Mouse (Mus musculus) small intestine, adult 2 months (tissue): ENCODE results near the gene Uba7. TPM values are rescaled to one million over a fixed set of nuclear protein-coding genes. Genes with fewer than 3 reads are reported as not detected.

ENCODE experiments used
- H3K27ac ChIP-seq: fragments of 200-500 bp; 2 replicates; pipeline ENCODE4 v1.5.1; 2012; ENCODE audit warnings: low read depth, low read length, control low read depth, inconsistent platforms; ENCODE audit not compliant: insufficient read depth
- H3K27me3 ChIP-seq: fragments of 200-500 bp; 2 replicates; pipeline ENCODE4 v1.6.1; 2012; ENCODE audit warnings: mild to moderate bottlenecking, moderate library complexity, low read length, inconsistent platforms; ENCODE audit not compliant: control insufficient read depth, insufficient read depth
- H3K36me3 ChIP-seq: fragments of 200-500 bp; 2 replicates; pipeline ENCODE4 v1.6.1; 2012; ENCODE audit warnings: mild to moderate bottlenecking, low read length, control low read depth, inconsistent platforms; ENCODE audit not compliant: control insufficient read depth, insufficient read depth
- H3K4me1 ChIP-seq: fragments of 200-500 bp; 2 replicates; pipeline ENCODE4 v1.6.1; 2012; ENCODE audit warnings: low read length, inconsistent platforms, mixed read lengths; ENCODE audit not compliant: control insufficient read depth, insufficient read depth, insufficient read length
- H3K4me3 ChIP-seq: fragments of 200-500 bp; 2 replicates; pipeline ENCODE4 v1.5.1; 2012; ENCODE audit warnings: low read depth, mild to moderate bottlenecking, control low read depth, inconsistent platforms, low read length, moderate library complexity
- CTCF ChIP-seq: fragments of 200-500 bp; IDR thresholded peaks from 2 replicates; pipeline ENCODE4 v1.5.1; 2012; ENCODE audit warnings: low read depth, mild to moderate bottlenecking, control low read depth, inconsistent platforms, low read length, moderate library complexity, mixed read lengths; ENCODE audit not compliant: insufficient replicate concordance, insufficient read length; ENCODE audit errors: extremely low read depth
- POLR2A ChIP-seq: fragments of 200-500 bp; IDR thresholded peaks from 2 replicates; pipeline ENCODE4 v1.6.1; 2012; ENCODE audit warnings: low read depth, mild to moderate bottlenecking, control low read depth, inconsistent platforms, low read length, moderate library complexity
- WGBS: fragments of 180-500 bp; shearing (Covaris S2); methylation state at CpG from one replicate; pipeline ENCODE4 v1.1.7; 2018; 5-methylcytosine and 5-hydroxymethylcytosine counted together
- polyA plus RNA-seq: library from polyadenylated mRNA; depleted of rRNA; stranded (reverse); fragments of >200 nt; gene quantifications from 2 replicates; pipeline ENCODE4 v1.2.3, GENCODE M21; 2012

Gene Uba7
- polyA plus RNA-seq, 1 experiment: 131 TPM

DNA sequence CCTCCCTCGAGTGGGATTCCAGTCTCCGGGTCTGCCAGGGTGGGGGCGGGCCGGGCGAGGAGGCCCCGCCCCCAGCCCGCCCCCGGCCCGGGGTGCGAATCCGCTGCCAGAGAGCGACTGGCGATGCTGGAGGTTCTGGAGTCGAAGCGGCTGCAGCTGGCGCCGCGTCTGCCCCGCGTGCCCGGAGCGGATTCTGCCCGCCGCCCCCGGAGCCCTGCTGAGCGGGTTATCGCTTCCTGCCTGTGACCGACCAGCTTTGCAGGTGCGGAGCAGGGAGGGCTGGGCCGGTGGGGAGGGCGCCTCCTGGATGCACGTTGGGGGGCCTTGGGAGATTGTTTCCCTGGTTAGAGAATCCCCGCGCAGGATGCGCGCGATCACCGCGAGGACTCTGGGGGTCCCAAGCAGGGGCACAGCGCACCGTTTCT is 39.5 kb upstream of the Uba7 start:
- H3K27me3 ChIP-seq: peaks cover 14% of the 10 kb centered on the region
- H3K27ac ChIP-seq: no peak overlapping the region
- 1% methylated on average over 39 of the region's 41 CpGs for WGBS

DNA sequence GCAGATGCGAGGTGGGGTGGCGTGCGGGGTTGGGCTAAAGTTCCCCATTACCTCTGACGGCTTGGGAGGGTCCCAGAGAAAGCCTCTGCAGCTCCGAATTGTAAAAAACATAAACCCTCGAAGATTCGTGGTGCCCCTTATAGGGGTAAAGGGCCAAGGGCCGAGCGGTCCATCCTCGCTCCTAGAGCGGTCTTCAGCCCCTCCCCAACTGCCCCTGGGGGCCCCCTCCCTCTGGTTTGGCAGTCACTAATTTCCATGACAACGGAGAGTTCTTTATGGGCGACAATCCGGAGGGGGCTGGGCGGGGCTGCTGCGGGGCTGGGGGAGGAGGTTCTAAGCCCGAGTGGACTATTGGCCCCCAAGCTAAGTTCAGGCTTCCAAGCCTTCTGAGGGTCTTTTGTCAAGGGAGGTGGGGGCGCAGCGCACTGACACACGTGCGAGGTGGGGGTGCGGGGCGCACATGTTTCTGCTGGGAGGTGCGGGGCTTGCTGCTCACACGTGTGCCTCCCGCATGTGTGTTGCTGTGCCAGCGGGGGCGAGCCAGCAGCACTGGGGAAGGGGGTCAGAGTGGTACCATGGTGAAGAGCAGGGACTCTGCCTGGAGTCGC is 39.0 kb upstream of the Uba7 start:
- Histone ChIP-seq H3K27me3 (peaks cover 14% of the 10 kb centered on the region), H3K4me3 (peak overlapping the region; percentile 27), H3K36me3 (no peaks in the 10 kb centered on the region), H3K4me1 (peaks cover 13% of the 10 kb centered on the region), H3K27ac (no peak overlapping the region)
- 17% methylated on average over 29 of the region's 29 CpGs for WGBS
- no peak for TF ChIP-seq POLR2A

More for the DNA sequence above, 39.5 kb upstream of the Uba7 start:
- peaks cover 18% of the 10 kb centered on the region for H3K4me1 ChIP-seq
- H3K4me3 ChIP-seq: peak overlapping the region; percentile 27
- H3K36me3 ChIP-seq: no peaks in the 10 kb centered on the region
- no peak for TF ChIP-seq POLR2A
- TF ChIP-seq CTCF: no peak

DNA sequence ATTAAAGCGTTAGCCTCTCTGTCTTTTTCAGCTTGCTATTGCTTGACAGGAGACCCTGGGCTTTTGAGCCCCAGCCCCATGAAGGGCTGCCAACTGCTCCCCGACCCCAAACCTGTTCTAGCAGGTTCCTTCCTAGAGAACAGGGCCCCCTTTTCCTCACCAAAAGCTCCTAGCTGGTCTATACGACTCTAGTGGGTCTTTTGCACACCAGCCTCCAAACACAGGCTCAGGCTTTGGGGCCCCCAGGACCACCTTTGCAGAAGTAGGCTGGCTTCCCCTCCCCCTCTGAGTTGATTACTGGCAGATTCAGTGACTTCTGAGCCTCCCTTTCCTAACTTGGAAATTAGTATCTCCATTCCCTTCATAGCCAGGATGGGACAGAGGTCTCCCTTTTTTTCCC is 38.5 kb upstream of the Uba7 start:
- H3K4me3 ChIP-seq: no peak overlapping the region
- 56% methylated on average over 3 of the region's 3 CpGs for WGBS

DNA sequence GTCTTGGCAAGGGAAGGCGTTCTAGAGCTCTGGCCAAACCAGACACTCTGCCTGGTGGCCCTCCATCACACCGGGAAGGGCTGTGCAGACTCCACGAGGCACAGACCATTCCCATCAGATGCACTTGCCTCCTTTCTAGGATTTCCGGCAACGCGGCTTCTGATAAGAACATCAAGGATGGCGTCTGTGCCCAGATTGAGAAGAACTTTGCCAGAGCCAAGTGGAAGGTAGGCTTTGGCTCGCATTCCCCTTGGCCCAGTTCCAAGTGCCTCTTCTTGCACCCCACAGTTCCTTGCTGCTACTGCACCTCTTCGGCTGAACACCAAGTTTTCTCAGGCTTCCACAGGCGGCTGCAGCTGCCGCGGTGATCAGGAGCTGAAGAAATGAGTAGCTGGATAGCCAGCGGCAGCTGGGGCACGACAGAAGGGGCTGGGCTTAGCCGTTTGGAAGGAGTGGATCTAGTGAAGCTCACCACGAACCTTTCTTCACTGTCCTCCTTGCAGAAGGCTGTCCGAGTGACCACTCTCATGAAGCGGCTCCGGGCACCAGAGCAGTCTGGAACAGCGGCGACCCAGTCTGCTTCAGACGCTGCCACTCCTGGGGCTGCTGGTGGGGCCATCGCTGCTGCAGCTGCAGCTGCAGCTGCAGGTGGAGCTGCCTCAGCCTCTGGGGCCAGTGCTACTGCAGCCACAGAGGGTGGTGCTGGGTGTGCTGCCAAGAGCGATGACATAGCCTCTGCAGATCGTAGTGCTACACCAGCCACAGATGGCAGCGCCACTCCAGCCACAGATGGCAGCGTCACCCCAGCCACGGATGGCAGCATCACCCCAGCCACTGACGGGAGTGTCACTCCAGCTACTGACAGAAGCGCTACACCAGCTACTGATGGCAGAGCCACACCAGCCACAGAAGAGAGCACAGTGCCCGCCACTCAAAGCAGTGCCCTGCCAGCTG is 27.8 kb upstream of the Uba7 start:
- no peaks in the 10 kb centered on the region for H3K36me3 ChIP-seq
- no peak overlapping the region for H3K27ac ChIP-seq
- no peak overlapping the region for H3K4me3 ChIP-seq
- WGBS: 61% methylated on average over 31 of the region's 31 CpGs
- no peaks in the 10 kb centered on the region for H3K27me3 ChIP-seq
- H3K4me1 ChIP-seq: no peaks in the 10 kb centered on the region; the same call in 1 of the 2 replicates
- no peak for TF ChIP-seq CTCF
- no peak for TF ChIP-seq POLR2A

More for the DNA sequence above, 38.5 kb upstream of the Uba7 start:
- no peak overlapping the region for H3K27ac ChIP-seq
- TF ChIP-seq POLR2A: no peak
- no peak for TF ChIP-seq CTCF
- peaks cover 8% of the 10 kb centered on the region for H3K4me1 ChIP-seq
- no peaks in the 10 kb centered on the region for H3K36me3 ChIP-seq
- peaks cover 14% of the 10 kb centered on the region for H3K27me3 ChIP-seq

DNA sequence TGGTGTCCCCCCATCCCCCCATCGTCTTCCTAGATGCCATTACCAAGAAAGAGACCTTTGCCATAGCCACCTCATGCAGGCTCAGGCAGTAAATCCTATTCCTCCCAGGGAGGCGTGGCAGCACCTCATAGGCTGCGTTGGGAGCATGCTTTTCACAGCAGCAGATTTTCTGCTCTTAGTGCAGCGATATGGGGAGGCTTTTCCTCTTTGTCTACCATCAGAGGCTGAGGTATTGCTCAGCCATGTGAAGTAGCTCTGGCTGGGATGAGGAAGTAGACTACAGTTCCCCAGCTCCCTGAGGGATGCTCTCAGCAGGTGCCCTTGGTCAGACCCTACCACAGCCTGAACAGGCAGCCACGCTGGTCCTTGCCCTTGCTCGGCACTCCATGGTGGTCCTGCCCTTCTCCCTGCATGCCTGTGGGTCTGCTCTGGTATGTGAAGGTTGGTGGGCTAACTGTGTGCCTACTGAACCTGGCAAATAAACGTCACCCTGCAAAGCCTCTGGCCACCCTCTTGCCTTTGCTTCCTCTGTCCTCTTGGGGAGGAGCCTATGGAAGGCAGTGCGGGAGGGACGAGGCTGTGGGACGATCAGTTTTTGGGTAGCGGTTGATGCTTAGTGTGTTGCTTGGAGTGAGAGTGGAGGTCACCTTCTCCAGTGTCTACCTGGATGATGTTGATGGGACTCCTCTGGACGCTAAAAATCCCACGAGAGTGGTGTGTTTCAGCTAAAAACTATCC is 26.0 kb upstream of the Uba7 start:
- 77% methylated on average over 13 of the region's 13 CpGs for WGBS

DNA sequence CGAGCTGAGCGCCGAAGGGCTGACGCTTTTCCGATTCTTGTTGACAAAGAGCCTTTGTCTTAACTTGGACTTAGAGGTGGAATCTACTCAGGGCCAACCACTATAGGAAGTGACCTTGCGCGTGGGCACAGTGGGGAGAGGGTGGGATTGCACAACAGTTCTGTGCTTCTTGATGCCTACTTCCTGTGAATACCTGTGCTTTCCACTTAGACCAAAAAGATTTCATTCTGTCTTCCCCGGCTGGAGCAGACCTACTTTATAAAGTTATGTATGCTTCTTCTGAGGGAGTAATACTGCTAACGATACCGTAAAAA is 25.4 kb upstream of the Uba7 start, which contains the start of gene Traip:
Gene Traip (plus strand): TSS at position 215 of the 314 bp plus-strand sequence.
- Histone ChIP-seq H3K36me3 (no peaks in the 10 kb centered on the region), H3K4me1 (no peaks in the 10 kb centered on the region; the same call in 1 of the 2 replicates), H3K27ac (no peak within 1 kb of the TSS), H3K27me3 (no peaks in the 10 kb centered on the region), H3K4me3 (peak within 1 kb of the TSS; percentile 75)
- WGBS: 84% methylated on average over 10 of the region's 10 CpGs
- TF ChIP-seq CTCF (no peak), POLR2A (no peak)

More for the DNA sequence above, 26.0 kb upstream of the Uba7 start:
- H3K27ac ChIP-seq: no peak overlapping the region
- no peaks in the 10 kb centered on the region for H3K36me3 ChIP-seq
- TF ChIP-seq CTCF: no peak
- TF ChIP-seq POLR2A: no peak
- no peaks in the 10 kb centered on the region; the same call in 1 of the 2 replicates for H3K4me1 ChIP-seq
- H3K4me3 ChIP-seq: no peak overlapping the region
- H3K27me3 ChIP-seq: no peaks in the 10 kb centered on the region
